Mouse (Mus musculus) olfactory bulb, adult 2 months (tissue): ENCODE results near the gene Amy2a5. TPM values are rescaled to one million over a fixed set of nuclear protein-coding genes. Genes with fewer than 3 reads are reported as not detected.
"Not testable (repeated sequence)": the region's sequence is repeated elsewhere in the genome, so short reads cannot be mapped to it uniquely, and the experiment has no call there.

ENCODE experiments used
- H3K27ac ChIP-seq: fragments of 200-500 bp; 2 replicates; pipeline ENCODE4 v1.5.1; 2012; ENCODE audit warnings: low read depth, low read length; ENCODE audit not compliant: insufficient read depth
- H3K4me1 ChIP-seq: fragments of 200-500 bp; 2 replicates; pipeline ENCODE4 v1.6.1; 2012; ENCODE audit warnings: low read length; ENCODE audit not compliant: control insufficient read depth, insufficient read depth
- H3K4me3 ChIP-seq: fragments of 200-500 bp; 2 replicates; pipeline ENCODE4 v1.5.1; 2012; ENCODE audit warnings: mild to moderate bottlenecking, low read depth, low read length, moderate library complexity; ENCODE audit not compliant: insufficient read depth
- CTCF ChIP-seq: fragments of 200-500 bp; IDR thresholded peaks from 2 replicates; pipeline ENCODE4 v1.5.1; 2012; ENCODE audit warnings: low read depth, mild to moderate bottlenecking, low read length, moderate library complexity; ENCODE audit not compliant: insufficient read depth
- WGBS: fragments of 180-500 bp; shearing (Covaris S2); methylation state at CpG from one replicate; pipeline ENCODE4 v1.1.7; 2018; 5-methylcytosine and 5-hydroxymethylcytosine counted together
- polyA plus RNA-seq: library from polyadenylated mRNA; stranded (reverse); fragments of >200 nt; gene quantifications from 2 replicates; pipeline ENCODE4 v1.2.4, GENCODE M21; 2012; ENCODE audit warnings: low replicate concordance; ENCODE audit not compliant: missing spikeins, insufficient read depth, insufficient read length

The Amy2a5 gene
- not detected in 2 replicates for polyA plus RNA-seq

- WGBS = no CpG with 5 or more reads among the region's 4 CpGs
Measured at GRCm38 (mm10) chr3:113258737-113259136, at the start of gene Amy2a5. Gene Amy2a5 (minus strand): TSS chr3:113258837.

GRCm38 (mm10) chr3:113291349-113291748, 32.7 kb upstream of the Amy2a5 start, which contains the start of gene Amy2a4:
Gene Amy2a4 (minus strand): TSS chr3:113291449.
- WGBS = no CpG with 5 or more reads among the region's 4 CpGs
- not testable (repeated sequence) for H3K27ac ChIP-seq, H3K4me3 ChIP-seq, H3K4me1 ChIP-seq

More at GRCm38 (mm10) chr3:113258737-113259136, at the start of gene Amy2a5:
- H3K27ac ChIP-seq, H3K4me3 ChIP-seq, H3K4me1 ChIP-seq: not testable (repeated sequence)

- not testable (repeated sequence) for H3K4me3 ChIP-seq
Measured at GRCm38 (mm10) chr3:113280285-113280684, 21.6 kb upstream of the Amy2a5 start.

GRCm38 (mm10) chr3:113279586-113279985, 20.9 kb upstream of the Amy2a5 start:
- H3K27ac ChIP-seq, H3K4me1 ChIP-seq, H3K4me3 ChIP-seq: not testable (repeated sequence)

More at GRCm38 (mm10) chr3:113280285-113280684, 21.6 kb upstream of the Amy2a5 start:
- not testable (repeated sequence) for H3K4me1 ChIP-seq, H3K27ac ChIP-seq

- H3K4me3 ChIP-seq = no peak overlapping the region
- no peaks in the 10 kb centered on the region for H3K4me1 ChIP-seq
- no peak for TF ChIP-seq CTCF
- H3K27ac ChIP-seq = no peak overlapping the region
- WGBS = 94% methylated on average over 1 of the region's 1 CpGs
Measured at GRCm38 (mm10) chr3:113227115-113227514, 31.5 kb downstream of the Amy2a5 start.

Other genes starting within 250 kb of the Amy2a5 start
- not detected in 2 replicates for gene Amy2a4, start 32.6 kb upstream of the Amy2a5 start, polyA plus RNA-seq
- not detected in 2 replicates for gene Amy2a3, start 65.2 kb upstream of the Amy2a5 start, polyA plus RNA-seq
- gene Amy2a2, start 97.8 kb upstream of the Amy2a5 start, polyA plus RNA-seq = not detected in 2 replicates